26 mouse cellular contexts compared by ENCODE assay signal in genomic region chr4:100252646-100253045, GRCm38 (mm10).
DNase-seq lines count a peak whose midpoint lies in the region; ATAC-seq lines count a peak whose summit lies in the region.
"Had no signal": no experiment of that assay in that cellular context is flagged by ENCODE, and none has a peak within 500 bp of the region (broad histone marks: within the 10 kb centered on the region; RNA-seq: fewer than 3 reads in every experiment).

No protein-coding gene starts in this region.

- peak overlapping the region; percentile 53 for H3K27ac ChIP-seq in hindbrain, embryonic 10.5 days
- no peak overlapping the region for H3K27ac ChIP-seq in hindbrain, embryonic 14.5 days
- peak overlapping the region; percentile 69; the same call in 1 of the 2 replicates for H3K27ac ChIP-seq in kidney, embryonic 16.5 days (ENCODE audit: low read length)
- H3K27ac ChIP-seq: heart, adult 2 months; hindbrain, embryonic 13.5 days; hindbrain, postnatal 0 days had no signal

- DNase-seq in cerebellum, postnatal 14 days, result peak; percentile 33 to 51
- no peak for DNase-seq in cerebellum, adult 18-20 months
- no peak for DNase-seq in hindbrain, embryonic 10.5 days (ENCODE audit: low spot score)
- DNase-seq in hindbrain, embryonic 14.5 days (ENCODE audit: low spot score), result no peak
- no peak for DNase-seq in kidney, postnatal 25 days
- DNase-seq in brain, adult 2 months (ENCODE audit: low read depth, low spot score), result peak; percentile 10
- no peak for DNase-seq in layer of hippocampus, postnatal 10 days (ENCODE audit: low spot score in 2 of 2)
- DNase-seq: adrenal gland, postnatal 10 days; adrenal gland, postnatal 36 days; B cell, adult 2 months; cerebellum, adult 11 months; cerebellum, adult 8-10 months; cerebellum, postnatal 36 days; embryo, embryonic 11 days; gastrocnemius, postnatal 25 days; heart, adult 2 months had no signal

- no peak overlapping the region for H3K4me3 ChIP-seq in hindbrain, embryonic 10.5 days
- no peak overlapping the region for H3K4me3 ChIP-seq in hindbrain, embryonic 14.5 days (replicated peaks; ENCODE audit: low read length)
- H3K4me3 ChIP-seq in kidney, embryonic 16.5 days (ENCODE audit: low read length), result no peak overlapping the region
- H3K4me3 ChIP-seq: heart, adult 2 months; hindbrain, embryonic 13.5 days had no signal

- no peaks in the 10 kb centered on the region for H3K27me3 ChIP-seq in hindbrain, embryonic 10.5 days (ENCODE audit: insufficient read depth, poor library complexity, severe bottlenecking)
- H3K27me3 ChIP-seq in hindbrain, embryonic 14.5 days (ENCODE audit: control insufficient read depth, insufficient read depth, low read length), result no peaks in the 10 kb centered on the region
- H3K27me3 ChIP-seq in kidney, embryonic 16.5 days (ENCODE audit: insufficient read depth, low read length), result no peaks in the 10 kb centered on the region
- H3K27me3 ChIP-seq: CH12.LX; hindbrain, embryonic 13.5 days; Patski had no signal

- ATAC-seq in hindbrain, embryonic 14.5 days (ENCODE audit: low FRiP score), result no peak
- no peak for ATAC-seq in kidney, embryonic 16.5 days (ENCODE audit: low FRiP score, low TSS enrichment)
- ATAC-seq: forebrain, embryonic 14.5 days; hindbrain, postnatal 0 days; inflammation-experienced regulatory T-cells, adult 6 months; intestine, embryonic 16.5 days; Patski had no signal

- no peaks in the 10 kb centered on the region for H3K36me3 ChIP-seq in hindbrain, embryonic 10.5 days
- H3K36me3 ChIP-seq in hindbrain, embryonic 14.5 days (replicated peaks; ENCODE audit: control insufficient read depth, insufficient read depth), result no peaks in the 10 kb centered on the region
- no peaks in the 10 kb centered on the region for H3K36me3 ChIP-seq in kidney, embryonic 16.5 days (ENCODE audit: insufficient read depth, low read length)
- H3K36me3 ChIP-seq: G1E; hindbrain, embryonic 13.5 days had no signal

- 71% methylated on average over 10 of the region's 10 CpGs for WGBS in hindbrain, embryonic 10.5 days
- WGBS in hindbrain, embryonic 14.5 days, result 77% methylated on average over 10 of the region's 10 CpGs
- WGBS in kidney, embryonic 16.5 days, result 71% methylated on average over 10 of the region's 10 CpGs

- H3K4me1 ChIP-seq in hindbrain, embryonic 10.5 days (replicated peaks), result peaks cover 49% of the 10 kb centered on the region
- no peaks in the 10 kb centered on the region for H3K4me1 ChIP-seq in hindbrain, embryonic 14.5 days (replicated peaks; ENCODE audit: control insufficient read depth, insufficient read depth, low read length)
- H3K4me1 ChIP-seq in kidney, embryonic 16.5 days (ENCODE audit: insufficient read depth, low read length), result peaks cover 23% of the 10 kb centered on the region
- H3K4me1 ChIP-seq: hindbrain, embryonic 13.5 days had no signal

- H3K9ac ChIP-seq in hindbrain, embryonic 14.5 days, result no peak overlapping the region
- no peak overlapping the region for H3K9ac ChIP-seq in kidney, embryonic 16.5 days (replicated peaks; ENCODE audit: low read length)
- H3K9ac ChIP-seq: hindbrain, embryonic 13.5 days had no signal

- no peaks in the 10 kb centered on the region for H3K9me3 ChIP-seq in hindbrain, embryonic 10.5 days
- H3K9me3 ChIP-seq in hindbrain, embryonic 14.5 days (ENCODE audit: control insufficient read depth, low read length), result no peaks in the 10 kb centered on the region
- no peaks in the 10 kb centered on the region for H3K9me3 ChIP-seq in kidney, embryonic 16.5 days (ENCODE audit: low read length)
- H3K9me3 ChIP-seq: hindbrain, embryonic 13.5 days had no signal

- H3K4me2 ChIP-seq in hindbrain, embryonic 14.5 days (replicated peaks), result no peak overlapping the region
- no peak overlapping the region for H3K4me2 ChIP-seq in kidney, embryonic 16.5 days (replicated peaks; ENCODE audit: low read depth, low read length)
- H3K4me2 ChIP-seq: heart, embryonic 11.5 days; hindbrain, embryonic 13.5 days had no signal

Comparison
In these comparisons a context has a peak if more than half of its experiments do, and no peak if none do; other contexts are left out.
1. DNase-seq: peak in cerebellum, postnatal 14 days (2 of 2) and brain, adult 2 months (single experiment); none in cerebellum, adult 18-20 months (0 of 2), hindbrain, embryonic 10.5 days (single experiment), hindbrain, embryonic 14.5 days (single experiment), kidney, postnatal 25 days (0 of 2) and layer of hippocampus, postnatal 10 days (0 of 2).